Mouse (Mus musculus) retina, adult 2 months (tissue): Measurements from ENCODE around the gene Mtrex.

Experiments used
- DNase-seq: peaks from one replicate; pipeline ENCODE4 v3.0.0-alpha.2; 2012; ENCODE audit warnings: low read depth, low spot score

The Mtrex gene

GRCm38 (mm10) chr13:112832589-112832988, 94.6 kb downstream of the Mtrex start:
- no peak for DNase-seq

DNA sequence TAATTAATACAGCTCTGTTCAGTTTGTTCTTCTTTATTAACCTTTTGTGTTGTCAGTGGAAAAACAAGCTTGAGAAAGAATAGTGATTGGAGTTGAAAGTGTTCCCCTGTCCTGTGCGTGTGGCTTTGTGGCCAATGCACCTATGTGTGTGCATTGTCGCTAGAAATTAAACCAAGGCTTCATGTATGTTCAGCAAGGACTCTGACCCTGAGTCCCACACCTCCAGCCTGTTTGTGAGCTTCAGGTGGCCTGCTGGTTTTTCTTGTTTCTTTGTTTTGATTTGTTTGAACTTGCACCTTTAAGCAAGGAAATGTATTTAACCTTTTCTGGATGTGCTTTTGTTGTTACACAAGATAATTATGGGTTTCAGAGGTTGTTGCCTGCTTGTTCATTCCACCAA, 97.6 kb downstream of the Mtrex start:
- DNase-seq, result no peak

- no peak for DNase-seq
Observed at GRCm38 (mm10) chr13:112825479-112825878, 101.7 kb downstream of the Mtrex start.

- no peak for DNase-seq
Observed at GRCm38 (mm10) chr13:112823911-112824648, 103.1 kb downstream of the Mtrex start.

DNA sequence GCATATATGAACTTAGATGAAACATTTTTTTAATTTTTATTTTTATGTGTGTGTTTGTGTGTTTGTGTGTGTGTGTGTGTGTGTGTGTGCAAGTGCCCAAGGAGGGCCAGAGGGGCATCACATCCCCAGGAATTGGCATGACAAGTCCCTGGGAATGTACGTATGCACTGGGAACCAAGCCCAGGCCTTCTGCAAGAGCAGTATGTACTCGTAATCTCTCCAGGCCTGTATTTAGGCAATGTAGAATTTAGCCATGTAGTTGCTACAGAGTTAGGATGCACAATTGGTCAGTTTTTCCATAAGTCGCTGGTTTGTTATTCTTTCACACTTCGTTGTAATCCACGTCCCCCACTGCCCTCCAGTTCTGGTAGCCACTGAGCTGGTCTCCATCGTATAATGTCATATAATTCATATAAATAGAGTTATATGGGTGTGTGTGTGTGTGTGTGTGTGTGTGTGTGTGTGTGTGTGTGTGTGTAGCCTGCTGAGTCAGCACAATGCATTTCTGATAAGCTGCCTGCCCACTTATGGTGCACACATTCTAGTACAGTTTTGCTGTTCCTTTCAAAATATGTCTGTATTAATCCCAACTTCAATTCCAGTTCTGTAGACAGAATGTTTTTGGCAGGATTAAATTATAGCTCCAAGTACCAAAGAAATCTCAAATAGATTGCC, 103.8 kb downstream of the Mtrex start:
- no peak for DNase-seq

DNA sequence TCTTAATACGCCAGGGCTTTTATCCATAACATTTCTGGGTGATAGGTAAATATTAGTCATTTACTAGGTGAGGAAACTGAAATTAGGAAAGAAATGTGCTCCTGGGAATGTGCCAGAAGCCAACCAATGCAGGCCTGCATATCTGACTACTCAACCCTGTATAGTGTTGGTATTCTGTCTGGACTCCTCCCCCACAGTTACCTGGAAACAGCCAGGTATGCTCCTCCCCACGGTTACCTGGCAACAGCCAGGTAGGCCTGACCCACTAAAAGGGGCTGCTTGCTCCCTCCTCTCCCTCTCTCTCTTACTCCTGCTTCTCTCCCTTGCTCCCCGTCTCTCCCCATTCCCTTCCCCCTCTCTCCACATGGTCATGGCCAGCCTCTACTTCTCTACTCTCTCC, 104.8 kb downstream of the Mtrex start:
- no peak for DNase-seq

DNA sequence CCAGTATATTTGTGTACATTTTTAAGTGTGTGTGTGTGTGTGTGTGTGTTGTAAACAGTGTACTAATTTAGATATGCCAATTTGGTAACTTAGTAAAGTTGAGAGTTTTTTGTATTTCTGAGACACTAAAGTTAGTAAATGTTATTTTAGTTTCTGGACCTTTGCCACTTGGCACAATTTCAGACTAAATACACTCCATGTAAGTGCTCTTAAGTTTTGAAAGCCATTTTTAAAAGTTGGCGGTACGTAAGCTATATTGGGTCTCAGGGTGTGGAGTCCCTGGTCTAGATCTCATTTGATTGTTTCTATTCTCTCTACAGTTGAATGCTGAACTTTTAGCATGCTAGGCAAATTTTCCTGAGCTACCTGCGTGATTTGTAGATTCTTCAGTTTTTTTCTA, 109.1 kb downstream of the Mtrex start:
- no peak for DNase-seq
